Mouse (Mus musculus): ENCODE measurements around the gene Cst12. TPM values are rescaled to one million over a fixed set of nuclear protein-coding genes. Genes with fewer than 3 reads are reported as not detected.

Gene Cst12
- polyA plus RNA-seq, 1 experiment from 2014 or later = not detected

Other genes starting within 250 kb of the Cst12 start
- gene Nxt1, start 116.8 kb upstream of the Cst12 start, polyA plus RNA-seq (2014; fragmentation: Nextera tagmentation; extraction: Ambion mirVana) = 113 and 114 TPM in 2 replicates
- 21.0 and 24.8 TPM in 2 replicates for gene Gzf1, start 108.3 kb upstream of the Cst12 start, polyA plus RNA-seq (2014; fragmentation: Nextera tagmentation; extraction: Ambion mirVana)
- 24.1 and 25.8 TPM in 2 replicates for gene Napb, start 56.9 kb upstream of the Cst12 start, polyA plus RNA-seq (2014; fragmentation: Nextera tagmentation; extraction: Ambion mirVana)
- gene Cstl1, start 39.0 kb upstream of the Cst12 start, polyA plus RNA-seq (2014; fragmentation: Nextera tagmentation; extraction: Ambion mirVana) = 0.32 TPM in 1 of 2 replicates, not detected in the other
- gene Cst11, start 17.9 kb upstream of the Cst12 start, polyA plus RNA-seq (2014; fragmentation: Nextera tagmentation; extraction: Ambion mirVana) = not detected in 2 replicates
- gene 8030411F24Rik, start 7.4 kb upstream of the Cst12 start, polyA plus RNA-seq (2014; fragmentation: Nextera tagmentation; extraction: Ambion mirVana) = not detected in 2 replicates
- gene Cst8, start 9.4 kb downstream of the Cst12 start, polyA plus RNA-seq (2014; fragmentation: Nextera tagmentation; extraction: Ambion mirVana) = not detected in 2 replicates
- gene Cst13, start 30.7 kb downstream of the Cst12 start, polyA plus RNA-seq (2014; fragmentation: Nextera tagmentation; extraction: Ambion mirVana) = not detected in 2 replicates
- gene Cst9, start 45.8 kb downstream of the Cst12 start, polyA plus RNA-seq (2014; fragmentation: Nextera tagmentation; extraction: Ambion mirVana) = not detected in 2 replicates
- gene 9230104L09Rik, start 75.7 kb downstream of the Cst12 start, polyA plus RNA-seq (2014; fragmentation: Nextera tagmentation; extraction: Ambion mirVana) = not detected in 2 replicates
- 367 and 384 TPM in 2 replicates for gene Cst3, start 86.3 kb downstream of the Cst12 start, polyA plus RNA-seq (2014; fragmentation: Nextera tagmentation; extraction: Ambion mirVana)
- not detected in 2 replicates for gene Gm1330, start 213.9 kb downstream of the Cst12 start, polyA plus RNA-seq (2014; fragmentation: Nextera tagmentation; extraction: Ambion mirVana)
- gene Gm10750, start 227.9 kb downstream of the Cst12 start, polyA plus RNA-seq (2014; fragmentation: Nextera tagmentation; extraction: Ambion mirVana) = not detected in 2 replicates

Measured in hindbrain, embryonic 11.5 days (tissue).